Mouse (Mus musculus): Measurements from ENCODE around the gene Tec.

Tec gene

DNA sequence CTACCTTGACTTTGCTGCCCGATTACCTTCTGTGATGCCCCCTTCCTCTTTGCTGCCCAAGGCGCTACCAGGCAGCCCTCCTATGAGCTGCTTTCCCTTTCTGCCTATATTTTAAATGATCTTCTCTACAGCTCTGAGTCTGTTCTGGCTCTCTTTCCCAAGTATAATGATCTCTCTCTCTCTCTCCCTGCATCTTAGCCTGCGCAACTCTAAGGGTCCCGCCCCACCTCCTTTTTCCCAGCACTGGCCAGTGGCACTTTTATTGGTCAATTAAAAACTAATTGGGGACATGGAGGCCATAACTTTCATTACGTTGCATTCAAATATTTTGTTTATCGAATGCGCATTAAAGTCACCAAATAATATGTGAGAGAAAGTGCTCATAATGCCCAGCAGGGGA is 20.0 kb upstream of the Tec start:
- no peak for DNase-seq

- DNase-seq: no peak
These were observed 18.4 kb upstream of the Tec start for GRCm38 (mm10) chr5:72886458-72887222.

- no peak for DNase-seq
These were observed 15.4 kb upstream of the Tec start for GRCm38 (mm10) chr5:72883706-72884105.

DNA sequence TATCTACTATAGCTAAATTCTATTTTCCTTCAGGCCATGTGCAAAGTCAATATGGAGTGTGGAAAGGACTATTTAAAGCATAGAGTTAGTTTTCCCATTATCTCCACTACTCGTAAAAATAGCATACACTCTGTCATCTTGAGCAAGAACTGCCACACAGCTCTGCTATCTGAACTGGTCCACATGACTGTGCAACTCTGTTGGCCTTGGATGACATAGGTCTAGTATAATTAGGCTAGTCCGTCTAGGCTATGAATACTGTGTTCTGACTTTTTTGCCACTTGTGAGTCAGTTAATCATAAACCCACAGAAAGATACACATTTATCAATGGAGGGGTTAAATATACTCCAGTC is 14.1 kb upstream of the Tec start:
- DNase-seq: no peak

DNA sequence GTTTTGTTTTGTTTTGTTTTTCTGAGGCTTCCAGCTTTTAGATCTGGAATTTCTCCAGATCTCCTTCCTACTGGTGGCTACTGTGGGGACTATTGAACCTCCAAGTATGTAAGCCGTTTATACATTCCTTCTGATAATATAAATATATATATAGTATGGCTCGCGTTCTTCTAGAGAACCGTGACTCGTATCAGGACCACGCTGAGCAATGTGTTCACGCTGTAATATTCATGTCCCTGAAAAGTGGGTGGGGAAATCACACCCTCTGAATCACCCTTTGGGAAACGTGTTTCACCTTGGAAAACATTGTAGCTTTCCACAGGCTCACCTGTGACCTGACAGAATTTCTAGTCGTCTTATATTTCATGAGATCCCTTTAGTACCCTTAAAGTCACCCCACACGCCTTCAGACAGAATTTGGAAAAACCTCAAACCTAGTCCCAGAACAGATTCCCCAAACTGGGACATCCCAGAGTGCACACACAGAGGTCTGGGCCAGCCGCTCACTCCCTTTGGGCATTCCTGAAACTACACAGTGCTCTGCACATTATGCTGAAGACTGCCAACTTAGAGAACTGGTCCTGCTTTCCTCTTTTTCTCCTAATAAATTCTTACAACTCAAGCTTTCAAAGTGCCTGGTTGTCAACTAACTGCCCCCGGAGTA is 13.6 kb upstream of the Tec start:
- no peak for DNase-seq

DNA sequence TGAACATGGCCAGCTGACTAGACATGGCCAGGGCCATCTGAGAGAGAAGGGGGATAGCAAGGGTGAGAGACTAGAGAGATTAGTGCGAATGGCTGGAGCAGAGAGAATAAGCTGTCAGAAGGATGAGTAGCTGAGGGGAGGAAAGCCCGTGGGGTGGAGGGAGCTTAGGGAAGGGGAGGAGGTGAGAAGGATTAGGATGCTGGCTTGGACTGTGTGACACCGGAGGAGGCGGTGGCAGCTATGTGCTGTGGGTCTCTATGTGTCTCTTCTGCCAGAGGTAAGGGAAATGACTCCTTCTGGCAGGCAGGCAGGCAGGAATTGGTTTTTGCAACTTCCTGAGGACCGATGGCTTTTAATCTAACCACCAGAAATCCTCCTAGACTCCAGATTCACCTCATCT is 11.5 kb upstream of the Tec start:
- DNase-seq: no peak

- no peak for DNase-seq
These were observed 2.8 kb upstream of the Tec start for GRCm38 (mm10) chr5:72871114-72871513.

- DNase-seq: no peak
These were observed 1.7 kb upstream of the Tec start for GRCm38 (mm10) chr5:72869779-72870608.

- no peak for DNase-seq
These were observed 1.1 kb downstream of the Tec start for GRCm38 (mm10) chr5:72867036-72867672.

- DNase-seq: no peak
These were observed 1.9 kb downstream of the Tec start for GRCm38 (mm10) chr5:72866260-72866905.

DNA sequence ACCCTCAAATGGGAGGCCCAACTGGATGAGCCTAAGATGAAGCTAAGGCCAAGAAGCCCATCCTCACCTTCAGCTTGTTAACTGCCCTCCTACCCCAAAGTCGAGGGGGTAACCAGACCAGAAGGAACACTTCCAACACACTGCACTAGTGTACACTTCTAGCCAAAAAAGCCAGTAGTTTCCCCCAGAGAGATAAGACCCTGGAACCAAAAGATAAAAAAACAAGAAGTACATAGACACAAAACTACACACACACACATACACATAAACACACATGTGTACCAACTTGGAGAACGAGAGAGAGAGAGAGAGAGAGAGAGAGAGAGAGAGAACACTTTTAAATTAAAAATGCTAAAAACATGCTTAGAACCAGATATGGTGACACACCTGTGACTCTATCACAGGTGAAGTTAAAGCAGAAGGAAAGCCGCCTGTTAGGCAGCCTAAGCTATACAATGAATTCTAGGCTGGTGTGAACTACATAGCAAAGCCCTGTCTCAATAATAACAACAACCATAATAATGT is 3.6 kb downstream of the Tec start:
- no peak for DNase-seq

DNA sequence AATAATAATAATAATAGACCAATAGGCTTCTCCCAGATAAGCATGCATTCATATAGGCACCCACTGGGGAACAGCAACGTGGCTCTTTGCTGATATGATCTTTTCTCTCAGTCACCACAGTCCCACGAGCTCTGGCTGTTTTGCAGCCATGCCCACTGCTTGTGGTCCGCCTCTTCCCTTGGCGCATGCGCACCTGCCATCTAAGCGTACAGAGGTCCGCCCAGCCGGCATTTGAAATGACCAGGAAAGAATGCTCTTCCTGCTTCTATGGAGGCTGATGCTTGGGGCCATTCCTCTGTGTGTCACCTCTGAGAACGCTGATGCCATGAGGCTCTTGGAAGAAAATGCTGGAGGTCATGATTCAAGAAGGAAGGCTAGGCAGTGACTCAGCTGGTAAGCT is 5.1 kb downstream of the Tec start:
- no peak for DNase-seq

DNA sequence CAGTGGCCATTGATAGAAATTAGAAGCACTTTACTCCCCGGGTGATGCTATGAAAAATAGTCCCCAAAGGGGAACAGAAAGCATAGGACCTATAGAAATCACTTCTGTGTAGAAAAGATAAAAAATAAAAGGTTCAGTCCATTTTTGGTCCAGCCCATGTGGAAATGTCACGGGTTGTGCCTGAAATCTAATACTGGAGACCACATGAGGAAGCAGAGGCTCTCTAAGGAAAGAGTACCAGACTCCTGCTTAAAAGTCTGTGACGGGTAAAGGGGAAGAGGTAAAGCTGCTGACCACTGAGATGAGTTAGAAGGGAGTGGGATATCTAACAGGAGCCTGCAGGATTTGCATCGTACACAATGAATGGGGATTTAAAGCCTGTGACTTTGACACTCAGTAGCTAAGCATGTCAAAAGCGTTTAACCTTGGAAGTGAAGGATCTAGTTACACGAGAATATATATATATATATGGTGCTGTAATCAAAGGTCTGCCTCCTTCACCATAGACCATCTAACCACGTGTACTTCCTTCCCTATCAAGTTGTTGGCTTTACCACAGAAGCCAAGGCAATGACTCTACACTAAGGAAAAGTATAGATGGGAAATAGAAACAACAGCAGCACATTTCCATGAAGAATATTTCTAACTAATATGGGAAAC is 6.4 kb downstream of the Tec start:
- no peak for DNase-seq

GRCm38 (mm10) chr5:72860899-72861298 is 7.4 kb downstream of the Tec start:
- no peak for DNase-seq

DNA sequence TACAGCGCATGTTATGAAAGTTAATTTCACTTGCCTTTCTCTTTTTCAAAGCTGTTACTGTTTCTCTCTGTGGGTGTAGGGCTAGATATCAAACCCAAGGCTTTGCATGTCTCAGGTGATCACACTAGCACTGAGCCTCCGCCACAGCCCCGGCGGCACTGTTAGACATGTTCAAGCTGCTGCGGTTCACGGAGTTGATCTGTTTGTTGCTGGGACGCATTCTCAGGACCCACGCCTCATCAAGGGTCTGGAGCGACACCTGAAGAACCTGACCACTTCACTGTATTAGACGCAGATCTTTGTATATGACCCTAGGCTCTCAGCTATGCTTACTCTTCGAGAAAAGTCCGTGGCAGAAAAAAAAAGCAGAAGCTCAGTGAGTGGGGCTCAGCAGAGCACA is 10.0 kb downstream of the Tec start:
- no peak for DNase-seq

- DNase-seq: no peak
These were observed 10.5 kb downstream of the Tec start for GRCm38 (mm10) chr5:72857756-72858155.

DNA sequence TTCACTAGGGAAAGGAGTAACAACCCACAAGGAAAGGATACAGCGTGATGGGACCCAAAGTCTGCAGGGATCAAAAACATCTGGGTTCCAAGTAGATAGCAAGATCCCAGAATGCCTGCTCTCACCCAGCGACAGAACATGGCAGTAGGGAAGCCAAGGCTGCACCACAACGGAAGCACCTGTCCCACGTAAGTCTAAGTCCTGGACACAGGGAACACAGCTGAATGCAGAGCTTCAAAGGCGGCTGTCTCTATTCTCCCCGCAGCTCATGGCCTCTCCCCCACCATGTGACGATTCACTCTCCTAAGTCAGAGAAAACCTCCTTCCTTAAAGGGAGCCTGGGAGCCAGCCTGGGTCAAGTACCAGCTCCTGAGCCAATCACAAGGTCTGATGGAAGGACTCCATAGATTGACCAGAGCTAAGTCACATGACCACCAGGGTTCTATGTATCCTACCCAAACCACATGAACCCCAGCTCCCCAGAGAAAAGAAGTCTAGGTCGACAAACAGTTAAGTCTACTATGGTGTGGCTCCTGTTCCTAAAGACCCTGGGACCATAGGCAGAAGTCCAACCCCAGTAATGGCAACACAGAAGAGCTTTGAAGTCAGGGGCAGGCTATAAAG is 11.9 kb downstream of the Tec start:
- no peak for DNase-seq

DNA sequence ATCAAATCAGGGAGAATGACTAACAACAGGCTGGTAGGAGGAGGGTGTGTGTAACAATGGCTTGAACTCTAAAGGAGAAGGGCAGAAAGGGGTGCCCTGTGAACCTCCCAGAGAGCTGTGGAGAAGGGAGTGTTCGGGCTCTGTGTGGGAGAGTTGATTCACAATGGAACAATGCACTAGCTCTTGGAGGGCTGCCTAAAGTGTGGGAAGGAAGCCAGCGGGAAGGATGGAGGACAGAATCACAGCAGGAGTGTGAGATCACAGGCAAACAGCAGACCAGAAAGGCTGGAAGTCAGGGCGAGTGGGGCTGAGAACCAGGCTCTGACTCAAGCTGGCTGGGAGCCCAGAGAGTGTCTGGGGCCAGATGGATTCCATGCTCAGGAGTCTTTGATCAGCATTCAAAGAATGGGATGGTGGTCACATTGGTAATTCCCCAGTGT is 12.6 kb downstream of the Tec start:
- peak; percentile 88 for DNase-seq

- DNase-seq: no peak
These were observed 13.9 kb downstream of the Tec start for GRCm38 (mm10) chr5:72854141-72854990.

- no peak for DNase-seq
These were observed 14.9 kb downstream of the Tec start for GRCm38 (mm10) chr5:72853365-72853764.
